Mouse (Mus musculus) cerebellum, adult 2 months (tissue): ENCODE results near the gene Raet1d.
"Not testable (repeated sequence)": the region's sequence is repeated elsewhere in the genome, so short reads cannot be mapped to it uniquely, and the experiment has no call there.

Source experiments
- CTCF ChIP-seq: fragments of 200-500 bp; IDR thresholded peaks from 2 replicates; pipeline ENCODE4 v1.5.1; 2011; ENCODE audit warnings: low read depth, mild to moderate bottlenecking, control low read depth, low read length, moderate library complexity, borderline replicate concordance; ENCODE audit not compliant: insufficient read depth
- POLR2A ChIP-seq: fragments of 200-500 bp; IDR thresholded peaks from 2 replicates; pipeline ENCODE4 v1.6.1; 2011; ENCODE audit warnings: low read length, control low read depth, borderline replicate concordance; ENCODE audit not compliant: insufficient read depth

GRCm38 (mm10) chr10:22390146-22390545, 29.8 kb downstream of the Raet1d start:
- TF ChIP-seq POLR2A, CTCF: not testable (repeated sequence)
